In genomic region chr3:136308487-136308886, GRCm38 (mm10) we compare ENCODE assay signal across 20 mouse cellular contexts.
"Had no signal": no experiment of that assay in that cellular context is flagged by ENCODE, and none has a peak within 500 bp of the region (broad histone marks: within the 10 kb centered on the region; RNA-seq: fewer than 3 reads in every experiment).

No protein-coding gene starts in this region.

- H3K36me3 ChIP-seq: limb, embryonic 10.5 days; limb, embryonic 13.5 days; liver, embryonic 12.5 days; liver, embryonic 15.5 days; lung, embryonic 15.5 days; midbrain, embryonic 12.5 days; midbrain, embryonic 15.5 days; neural tube, embryonic 13.5 days; stomach, embryonic 15.5 days had no signal

- ATAC-seq: inflammation-experienced regulatory T-cells, adult 6 months; intestine, embryonic 16.5 days; liver, embryonic 12.5 days; midbrain, embryonic 15.5 days had no signal

- H3K9ac ChIP-seq: limb, embryonic 13.5 days; liver, embryonic 12.5 days; liver, embryonic 15.5 days; lung, embryonic 15.5 days; midbrain, embryonic 12.5 days; midbrain, embryonic 15.5 days; neural tube, embryonic 13.5 days; stomach, embryonic 15.5 days had no signal

- H3K9me3 ChIP-seq: limb, embryonic 10.5 days; limb, embryonic 13.5 days; liver, embryonic 12.5 days; liver, embryonic 15.5 days; lung, embryonic 15.5 days; midbrain, embryonic 12.5 days; midbrain, embryonic 15.5 days; neural tube, embryonic 13.5 days; stomach, embryonic 15.5 days had no signal

- H3K27me3 ChIP-seq: limb, embryonic 13.5 days; liver, embryonic 12.5 days; liver, embryonic 15.5 days; lung, embryonic 15.5 days; midbrain, embryonic 12.5 days; midbrain, embryonic 15.5 days; neural tube, embryonic 13.5 days; stomach, embryonic 15.5 days had no signal

- DNase-seq: liver; lung, adult 18-20 months; lung, postnatal 14 days; retina, postnatal 1 day; right cerebral cortex, postnatal 25 days; spleen, adult 18-20 months; thymus, postnatal 25 days had no signal

- H3K4me2 ChIP-seq: limb, embryonic 13.5 days; liver, embryonic 12.5 days; liver, embryonic 15.5 days; lung, embryonic 15.5 days; midbrain, embryonic 12.5 days; midbrain, embryonic 15.5 days; neural tube, embryonic 13.5 days; stomach, embryonic 15.5 days had no signal

- H3K4me1 ChIP-seq: liver, embryonic 12.5 days; liver, embryonic 15.5 days; lung, embryonic 15.5 days; midbrain, embryonic 12.5 days; midbrain, embryonic 15.5 days; stomach, embryonic 15.5 days had no signal

- H3K4me3 ChIP-seq: limb, embryonic 10.5 days; limb, embryonic 13.5 days; liver, embryonic 12.5 days; liver, embryonic 15.5 days; lung, embryonic 15.5 days; midbrain, embryonic 12.5 days; midbrain, embryonic 15.5 days; neural tube, embryonic 13.5 days; stomach, embryonic 15.5 days had no signal

- H3K27ac ChIP-seq: kidney, postnatal 0 days; limb, embryonic 10.5 days; limb, embryonic 13.5 days; liver, embryonic 12.5 days; liver, embryonic 15.5 days; lung, embryonic 15.5 days; macrophage; midbrain, embryonic 12.5 days; midbrain, embryonic 15.5 days; neural tube, embryonic 13.5 days; stomach, embryonic 15.5 days had no signal
